Mouse (Mus musculus): ENCODE measurements at regions not wholly inside any gene's neighbourhood (a gene's known extent, or its start where the extent isn't known, plus 50 kb on each side); places are given as distances from the start of the nearest gene placed in this dataset.

- Histone ChIP-seq H3K4me1 (ENCODE audit: control insufficient read depth, insufficient read depth, low read length) (no peaks in the 10 kb centered on the region), H3K4me3 (replicated peaks; ENCODE audit: extremely low read depth, low read depth, low read length) (no peak overlapping the region)
- TF ChIP-seq POLR2A (IDR thresholded peaks at IDR 0.05; ENCODE audit: borderline replicate concordance, extremely low read depth, low read depth, low read length) = no peak
- no peak for TF ChIP-seq CTCF (IDR thresholded peaks at IDR 0.05; ENCODE audit: insufficient read depth, low read length)
- no peak for DNase-seq
- WGBS = 89% methylated on average over 2 of the region's 2 CpGs
Measured at GRCm38 (mm10) chr8:89415287-89415686, 371.3 kb upstream of the Sall1 start.

GRCm38 (mm10) chr8:89412500-89412899, 368.5 kb upstream of the Sall1 start:
- no peak for DNase-seq
- H3K4me3 ChIP-seq (replicated peaks; ENCODE audit: extremely low read depth, low read depth, low read length) = no peak overlapping the region
- no peaks in the 10 kb centered on the region for H3K4me1 ChIP-seq (ENCODE audit: control insufficient read depth, insufficient read depth, low read length)
- TF ChIP-seq POLR2A (IDR thresholded peaks at IDR 0.05; ENCODE audit: borderline replicate concordance, extremely low read depth, low read depth, low read length) = no peak
- no peak for TF ChIP-seq CTCF (IDR thresholded peaks at IDR 0.05; ENCODE audit: insufficient read depth, low read length)
- WGBS = 70% methylated on average over 8 of the region's 8 CpGs

GRCm38 (mm10) chr8:89412046-89412445, 368.1 kb upstream of the Sall1 start:
- TF ChIP-seq POLR2A (IDR thresholded peaks at IDR 0.05; ENCODE audit: borderline replicate concordance, extremely low read depth, low read depth, low read length) = no peak
- no peak for TF ChIP-seq CTCF (IDR thresholded peaks at IDR 0.05; ENCODE audit: insufficient read depth, low read length)
- DNase-seq = no peak
- no peak overlapping the region for H3K4me3 ChIP-seq (replicated peaks; ENCODE audit: extremely low read depth, low read depth, low read length)
- no peaks in the 10 kb centered on the region for H3K4me1 ChIP-seq (ENCODE audit: control insufficient read depth, insufficient read depth, low read length)
- WGBS = 30% methylated on average over 7 of the region's 7 CpGs

GRCm38 (mm10) chr8:89406688-89407087, 362.7 kb upstream of the Sall1 start:
- Histone ChIP-seq H3K4me3 (replicated peaks; ENCODE audit: extremely low read depth, low read depth, low read length) (no peak overlapping the region), H3K4me1 (ENCODE audit: control insufficient read depth, insufficient read depth, low read length) (no peaks in the 10 kb centered on the region)
- WGBS = 76% methylated on average over 5 of the region's 5 CpGs
- no peak for DNase-seq
- TF ChIP-seq CTCF (IDR thresholded peaks at IDR 0.05; ENCODE audit: insufficient read depth, low read length) = no peak
- TF ChIP-seq POLR2A (IDR thresholded peaks at IDR 0.05; ENCODE audit: borderline replicate concordance, extremely low read depth, low read depth, low read length) = no peak

GRCm38 (mm10) chr8:89404287-89404686, 360.3 kb upstream of the Sall1 start:
- Histone ChIP-seq H3K4me3 (replicated peaks; ENCODE audit: extremely low read depth, low read depth, low read length) (no peak overlapping the region), H3K4me1 (ENCODE audit: control insufficient read depth, insufficient read depth, low read length) (no peaks in the 10 kb centered on the region)
- WGBS = 68% methylated on average over 3 of the region's 3 CpGs
- DNase-seq = no peak
- no peak for TF ChIP-seq CTCF (IDR thresholded peaks at IDR 0.05; ENCODE audit: insufficient read depth, low read length)
- no peak for TF ChIP-seq POLR2A (IDR thresholded peaks at IDR 0.05; ENCODE audit: borderline replicate concordance, extremely low read depth, low read depth, low read length)

GRCm38 (mm10) chr8:89396673-89397072, 352.7 kb upstream of the Sall1 start:
- TF ChIP-seq CTCF (IDR thresholded peaks at IDR 0.05; ENCODE audit: insufficient read depth, low read length) (no peak), POLR2A (IDR thresholded peaks at IDR 0.05; ENCODE audit: borderline replicate concordance, extremely low read depth, low read depth, low read length) (no peak)

GRCm38 (mm10) chr8:89392749-89393148, 348.8 kb upstream of the Sall1 start:
- no peak overlapping the region for H3K4me3 ChIP-seq (replicated peaks; ENCODE audit: extremely low read depth, low read depth, low read length)
- TF ChIP-seq CTCF (IDR thresholded peaks at IDR 0.05; ENCODE audit: insufficient read depth, low read length) (no peak), POLR2A (IDR thresholded peaks at IDR 0.05; ENCODE audit: borderline replicate concordance, extremely low read depth, low read depth, low read length) (no peak)
- DNase-seq = no peak
- WGBS = 69% methylated on average over 6 of the region's 6 CpGs
- H3K4me1 ChIP-seq (ENCODE audit: control insufficient read depth, insufficient read depth, low read length) = no peaks in the 10 kb centered on the region

More at GRCm38 (mm10) chr8:89396673-89397072, 352.7 kb upstream of the Sall1 start:
- DNase-seq = no peak
- Histone ChIP-seq H3K4me1 (ENCODE audit: control insufficient read depth, insufficient read depth, low read length) (no peaks in the 10 kb centered on the region), H3K4me3 (replicated peaks; ENCODE audit: extremely low read depth, low read depth, low read length) (no peak overlapping the region)

- WGBS = 28% methylated on average over 6 of the region's 6 CpGs
- TF ChIP-seq POLR2A (IDR thresholded peaks at IDR 0.05; ENCODE audit: borderline replicate concordance, extremely low read depth, low read depth, low read length) = no peak
- no peak for TF ChIP-seq CTCF (IDR thresholded peaks at IDR 0.05; ENCODE audit: insufficient read depth, low read length)
Measured at GRCm38 (mm10) chr8:89388761-89389160, 344.8 kb upstream of the Sall1 start.

GRCm38 (mm10) chr8:89387295-89387694, 343.3 kb upstream of the Sall1 start:
- 25% methylated on average over 8 of the region's 8 CpGs for WGBS
- Histone ChIP-seq H3K4me3 (replicated peaks; ENCODE audit: extremely low read depth, low read depth, low read length) (no peak overlapping the region), H3K4me1 (ENCODE audit: control insufficient read depth, insufficient read depth, low read length) (no peaks in the 10 kb centered on the region)
- TF ChIP-seq CTCF (IDR thresholded peaks at IDR 0.05; ENCODE audit: insufficient read depth, low read length) (no peak), POLR2A (IDR thresholded peaks at IDR 0.05; ENCODE audit: borderline replicate concordance, extremely low read depth, low read depth, low read length) (no peak)
- DNase-seq = no peak

More at GRCm38 (mm10) chr8:89388761-89389160, 344.8 kb upstream of the Sall1 start:
- no peaks in the 10 kb centered on the region for H3K4me1 ChIP-seq (ENCODE audit: control insufficient read depth, insufficient read depth, low read length)
- no peak overlapping the region for H3K4me3 ChIP-seq (replicated peaks; ENCODE audit: extremely low read depth, low read depth, low read length)
- no peak for DNase-seq

GRCm38 (mm10) chr8:89385028-89385427, 341.1 kb upstream of the Sall1 start:
- 68% methylated on average over 5 of the region's 5 CpGs for WGBS
- Histone ChIP-seq H3K4me3 (replicated peaks; ENCODE audit: extremely low read depth, low read depth, low read length) (no peak overlapping the region), H3K4me1 (ENCODE audit: control insufficient read depth, insufficient read depth, low read length) (no peaks in the 10 kb centered on the region)
- no peak for DNase-seq
- TF ChIP-seq POLR2A (IDR thresholded peaks at IDR 0.05; ENCODE audit: borderline replicate concordance, extremely low read depth, low read depth, low read length) (no peak), CTCF (IDR thresholded peaks at IDR 0.05; ENCODE audit: insufficient read depth, low read length) (no peak)

Data from lung, adult 2 months (tissue).